Mouse (Mus musculus) ES-E14 (cell line): ENCODE results near the gene Gm36176.

Experiments
- HCFC1 ChIP-seq: IDR thresholded peaks from 2 replicates; pipeline ENCODE4 v1.6.1; 2012; ENCODE audit warnings: low read length, inconsistent platforms, borderline replicate concordance; ENCODE audit not compliant: insufficient read depth
- ZNF384 ChIP-seq: IDR thresholded peaks from 2 replicates; pipeline ENCODE4 v1.6.1; 2012; ENCODE audit warnings: low read depth, low read length, inconsistent platforms

GRCm38 (mm10) chr10:77797677-77798076 is 48.9 kb upstream of the Gm36176 start:
- no peak for TF ChIP-seq ZNF384
- no peak for TF ChIP-seq HCFC1
